Mouse (Mus musculus) embryonic facial prominence, embryonic 10.5 days (tissue): ENCODE measurements around the gene Baiap2l1. TPM values are rescaled to one million over a fixed set of nuclear protein-coding genes. Genes with fewer than 3 reads are reported as not detected.
"Not testable (repeated sequence)": the region's sequence is repeated elsewhere in the genome, so short reads cannot be mapped to it uniquely, and the experiment has no call there.

Experiments used
- DNase-seq: peaks from one replicate; pipeline ENCODE4 v3.0.0-alpha.2; 2017; ENCODE audit warnings: low spot score
- H3K27ac ChIP-seq: fragments of 300-500 bp; sonication (generic); replicated peaks from 2 replicates; pipeline ENCODE4 v1.5.1; 2016; ENCODE audit warnings: mild to moderate bottlenecking
- H3K27me3 ChIP-seq: fragments of 300-500 bp; sonication (generic); replicated peaks from 2 replicates; pipeline ENCODE4 v1.6.1; 2016; ENCODE audit warnings: low read depth, mild to moderate bottlenecking; ENCODE audit not compliant: poor library complexity, severe bottlenecking
- H3K36me3 ChIP-seq: fragments of 300-500 bp; sonication (generic); replicated peaks from 2 replicates; pipeline ENCODE4 v1.6.1; 2016; ENCODE audit warnings: mild to moderate bottlenecking, moderate library complexity
- H3K4me1 ChIP-seq: fragments of 300-500 bp; sonication (generic); 2 replicates; pipeline ENCODE4 v1.6.1; 2016
- H3K4me3 ChIP-seq: fragments of 300-500 bp; sonication (generic); 2 replicates; pipeline ENCODE4 v1.5.1; 2016; ENCODE audit warnings: mild to moderate bottlenecking, moderate library complexity
- H3K9me3 ChIP-seq: fragments of 300-500 bp; sonication (generic); 2 replicates; pipeline ENCODE4 v1.6.1; 2016; ENCODE audit warnings: mild to moderate bottlenecking
- WGBS: fragments of 180-500 bp; shearing (Covaris S2); methylation state at CpG from one replicate; pipeline ENCODE4 v1.1.7; 2016; 5-methylcytosine and 5-hydroxymethylcytosine counted together
- polyA plus RNA-seq: library from polyadenylated mRNA; unstranded; fragments of >200 nt; fragmentation: Nextera tagmentation; extraction: Ambion mirVana; gene quantifications from 2 replicates; pipeline ENCODE4 v1.2.1, GENCODE M21; 2016

Baiap2l1 gene
- polyA plus RNA-seq, 1 experiment from 2014 or later, result 6.0 TPM

- no peak overlapping the region for H3K4me3 ChIP-seq
- H3K4me1 ChIP-seq, result peaks cover 8% of the 10 kb centered on the region
- H3K27me3 ChIP-seq, result no peaks in the 10 kb centered on the region
- H3K36me3 ChIP-seq, result no peaks in the 10 kb centered on the region
- H3K27ac ChIP-seq, result no peak overlapping the region
- 51% methylated on average over 1 of the region's 1 CpGs for WGBS
- H3K9me3 ChIP-seq, result no peaks in the 10 kb centered on the region
- DNase-seq, result no peak
Observed at GRCm38 (mm10) chr5:144338787-144339186, 19.1 kb downstream of the Baiap2l1 start.

- H3K27ac ChIP-seq, H3K4me1 ChIP-seq, H3K27me3 ChIP-seq: not testable (repeated sequence)
Observed at GRCm38 (mm10) chr5:144335357-144335756, 22.6 kb downstream of the Baiap2l1 start.

GRCm38 (mm10) chr5:144334010-144334409 is 23.9 kb downstream of the Baiap2l1 start:
- H3K36me3 ChIP-seq, result no peaks in the 10 kb centered on the region
- no peak overlapping the region for H3K4me3 ChIP-seq
- H3K27ac ChIP-seq, result no peak overlapping the region
- no peaks in the 10 kb centered on the region for H3K27me3 ChIP-seq
- WGBS, result 92% methylated on average over 11 of the region's 11 CpGs
- H3K4me1 ChIP-seq, result 0 out of 2 replicates have a peak, but pooled peaks cover 2% of the 10 kb centered on the region
- no peak for DNase-seq
- H3K9me3 ChIP-seq, result no peaks in the 10 kb centered on the region

More at GRCm38 (mm10) chr5:144335357-144335756, 22.6 kb downstream of the Baiap2l1 start:
- WGBS, result 88% methylated on average over 6 of the region's 6 CpGs
- DNase-seq, H3K4me3 ChIP-seq, H3K36me3 ChIP-seq, H3K9me3 ChIP-seq: not testable (repeated sequence)

GRCm38 (mm10) chr5:144322717-144323116 is 35.2 kb downstream of the Baiap2l1 start:
- no peak overlapping the region for H3K27ac ChIP-seq
- WGBS, result 85% methylated on average over 3 of the region's 3 CpGs
- peaks cover 3% of the 10 kb centered on the region; the same call in 1 of the 2 replicates for H3K4me1 ChIP-seq
- no peaks in the 10 kb centered on the region for H3K9me3 ChIP-seq
- no peak for DNase-seq
- H3K27me3 ChIP-seq, result no peaks in the 10 kb centered on the region
- no peak overlapping the region for H3K4me3 ChIP-seq
- H3K36me3 ChIP-seq, result no peaks in the 10 kb centered on the region

DNA sequence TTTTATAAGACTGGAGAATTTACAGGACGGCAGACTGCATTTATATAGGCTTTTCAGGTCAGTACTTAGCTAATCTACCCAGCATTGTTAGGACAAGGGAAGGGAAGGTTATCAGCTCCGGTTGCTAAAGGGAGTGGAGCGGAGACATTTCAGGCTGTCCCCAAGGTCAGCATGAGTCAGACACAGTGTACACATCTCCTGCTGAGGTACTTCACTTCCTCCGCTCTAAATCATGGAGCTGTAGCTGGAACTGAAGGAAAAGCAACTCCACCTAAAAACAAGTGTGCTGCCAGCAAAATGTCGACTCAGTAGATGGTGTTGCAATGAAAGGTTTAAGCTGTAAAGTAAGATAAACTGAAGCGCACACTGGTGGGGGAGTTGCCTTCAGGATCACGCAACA is 36.2 kb downstream of the Baiap2l1 start:
- Histone ChIP-seq H3K4me3 (no peak overlapping the region), H3K9me3 (no peaks in the 10 kb centered on the region), H3K36me3 (no peaks in the 10 kb centered on the region), H3K4me1 (peaks cover 2% of the 10 kb centered on the region; the same call in 1 of the 2 replicates), H3K27ac (no peak overlapping the region), H3K27me3 (no peaks in the 10 kb centered on the region)
- no peak for DNase-seq
- 78% methylated on average over 7 of the region's 7 CpGs for WGBS

DNA sequence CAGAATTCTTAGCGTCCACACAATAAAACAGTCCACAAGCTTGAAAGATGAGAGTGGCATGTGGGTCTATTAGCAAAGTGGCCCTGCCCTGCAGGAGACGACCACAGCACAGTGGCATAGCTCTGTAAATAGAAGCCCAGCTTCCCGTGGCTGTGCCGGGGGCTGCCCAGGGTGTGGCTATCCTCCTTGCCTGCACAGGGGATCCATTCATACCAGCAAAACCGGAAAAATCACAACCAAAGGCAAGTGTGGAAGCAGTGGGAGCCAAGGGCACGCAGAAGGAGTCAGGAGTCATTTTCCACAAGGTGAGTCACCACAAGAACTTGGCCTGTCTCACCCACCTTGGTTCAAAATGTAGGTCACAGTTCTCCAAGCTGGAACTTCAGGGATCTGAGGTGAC is 39.6 kb downstream of the Baiap2l1 start:
- Histone ChIP-seq H3K27ac (no peak overlapping the region), H3K9me3 (no peaks in the 10 kb centered on the region), H3K27me3 (no peaks in the 10 kb centered on the region), H3K4me3 (no peak overlapping the region), H3K36me3 (no peaks in the 10 kb centered on the region), H3K4me1 (peaks cover 22% of the 10 kb centered on the region)
- DNase-seq, result no peak
- 52% methylated on average over 6 of the region's 6 CpGs for WGBS

- Histone ChIP-seq H3K36me3 (no peaks in the 10 kb centered on the region), H3K4me1 (peaks cover 31% of the 10 kb centered on the region), H3K4me3 (no peak overlapping the region), H3K9me3 (no peaks in the 10 kb centered on the region), H3K27me3 (no peaks in the 10 kb centered on the region), H3K27ac (no peak overlapping the region)
- no peak for DNase-seq
- WGBS, result 90% methylated on average over 8 of the region's 8 CpGs
Observed at GRCm38 (mm10) chr5:144317426-144317825, 40.5 kb downstream of the Baiap2l1 start.

GRCm38 (mm10) chr5:144316442-144316841 is 41.5 kb downstream of the Baiap2l1 start:
- H3K27me3 ChIP-seq, result no peaks in the 10 kb centered on the region
- H3K4me3 ChIP-seq, result no peak overlapping the region
- no peaks in the 10 kb centered on the region for H3K36me3 ChIP-seq
- H3K27ac ChIP-seq, result no peak overlapping the region
- H3K4me1 ChIP-seq, result peaks cover 36% of the 10 kb centered on the region
- DNase-seq, result no peak
- WGBS, result 76% methylated on average over 3 of the region's 3 CpGs
- H3K9me3 ChIP-seq, result no peaks in the 10 kb centered on the region

- Histone ChIP-seq H3K4me1 (peaks cover 36% of the 10 kb centered on the region), H3K36me3 (no peaks in the 10 kb centered on the region), H3K27ac (no peak overlapping the region; the same call in 1 of the 2 replicates), H3K4me3 (no peak overlapping the region), H3K9me3 (no peaks in the 10 kb centered on the region), H3K27me3 (no peaks in the 10 kb centered on the region)
- 88% methylated on average over 12 of the region's 12 CpGs for WGBS
- DNase-seq, result no peak
Observed at GRCm38 (mm10) chr5:144314731-144315494, 43.0 kb downstream of the Baiap2l1 start.

DNA sequence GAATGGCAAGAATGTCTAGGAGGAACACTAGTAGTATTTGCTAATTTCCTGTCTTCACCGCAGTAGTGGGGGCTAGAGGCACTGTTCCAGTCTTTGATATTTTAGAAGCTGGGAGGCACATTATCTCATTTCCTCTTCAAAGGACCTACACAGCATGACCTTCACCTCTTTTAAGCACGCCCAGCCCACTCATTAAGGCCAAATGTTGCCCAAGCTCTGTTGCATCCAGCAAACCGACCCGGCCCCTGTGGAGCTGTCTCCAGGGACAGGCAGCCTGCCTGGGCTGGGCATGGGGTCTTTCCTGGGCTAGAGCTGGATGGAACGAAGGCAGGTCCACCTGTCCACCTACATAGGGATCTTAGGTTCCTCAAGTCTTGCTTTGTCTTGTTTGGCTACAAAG is 44.6 kb downstream of the Baiap2l1 start:
- DNase-seq, result peak; percentile 70
- WGBS, result 14% methylated on average over 5 of the region's 5 CpGs
- Histone ChIP-seq H3K27ac (peak overlapping the region; percentile 67; the same call in 1 of the 2 replicates), H3K4me1 (peaks cover 36% of the 10 kb centered on the region), H3K36me3 (no peaks in the 10 kb centered on the region), H3K27me3 (no peaks in the 10 kb centered on the region), H3K4me3 (peak overlapping the region; percentile 25), H3K9me3 (no peaks in the 10 kb centered on the region)

DNA sequence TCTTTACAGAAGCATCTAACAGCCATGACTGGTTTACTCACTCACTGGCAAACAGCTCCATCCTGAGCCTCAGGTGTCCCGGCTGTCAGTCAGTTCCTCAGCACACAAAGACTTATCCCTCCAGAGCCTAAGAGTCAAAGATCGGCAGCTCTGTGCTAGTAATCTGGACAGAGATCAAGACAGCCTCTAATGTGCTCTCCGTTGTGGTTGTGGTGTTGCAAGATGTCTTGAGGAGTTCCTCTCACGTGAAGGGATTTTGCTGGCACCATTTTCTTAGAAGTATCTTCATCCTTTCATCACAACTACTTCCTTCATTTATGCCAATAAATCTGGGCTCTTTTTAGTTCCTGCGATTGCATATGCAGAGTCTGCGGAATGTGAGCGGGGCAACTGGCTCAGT is 45.7 kb downstream of the Baiap2l1 start:
- H3K27ac ChIP-seq, result no peak overlapping the region
- H3K36me3 ChIP-seq, result no peaks in the 10 kb centered on the region
- DNase-seq, result no peak
- no peaks in the 10 kb centered on the region for H3K27me3 ChIP-seq
- no peaks in the 10 kb centered on the region for H3K9me3 ChIP-seq
- WGBS, result 83% methylated on average over 7 of the region's 7 CpGs
- H3K4me1 ChIP-seq, result peaks cover 36% of the 10 kb centered on the region
- H3K4me3 ChIP-seq, result no peak overlapping the region

DNA sequence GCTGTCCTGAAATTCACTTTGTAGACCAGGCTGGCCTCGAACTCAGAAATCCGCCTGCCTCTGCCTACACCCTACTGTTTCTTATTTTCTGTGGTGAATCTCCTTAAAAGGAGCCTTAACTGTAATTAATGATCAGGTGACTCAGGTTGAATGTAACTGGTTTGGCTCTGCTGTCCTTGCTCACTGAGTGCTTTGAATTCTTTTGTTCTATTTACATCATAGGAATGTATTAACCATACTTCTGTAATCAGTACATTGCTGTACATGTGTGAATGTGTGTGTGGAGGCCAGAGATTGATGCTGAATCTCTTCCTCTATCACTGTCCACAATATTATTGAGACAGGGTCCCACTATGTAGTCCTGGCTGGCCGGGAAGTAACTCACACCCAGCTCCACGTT is 49.0 kb downstream of the Baiap2l1 start:
- no peak overlapping the region for H3K27ac ChIP-seq
- no peaks in the 10 kb centered on the region for H3K36me3 ChIP-seq
- H3K9me3 ChIP-seq, result no peaks in the 10 kb centered on the region
- H3K27me3 ChIP-seq, result no peaks in the 10 kb centered on the region
- peaks cover 26% of the 10 kb centered on the region for H3K4me1 ChIP-seq
- 77% methylated on average over 4 of the region's 4 CpGs for WGBS
- H3K4me3 ChIP-seq, result no peak overlapping the region
- no peak for DNase-seq

- Histone ChIP-seq H3K9me3 (no peaks in the 10 kb centered on the region), H3K4me1 (peaks cover 6% of the 10 kb centered on the region; the same call in 1 of the 2 replicates), H3K27me3 (no peaks in the 10 kb centered on the region), H3K36me3 (no peaks in the 10 kb centered on the region), H3K27ac (no peak overlapping the region), H3K4me3 (no peak overlapping the region)
- 89% methylated on average over 2 of the region's 2 CpGs for WGBS
- no peak for DNase-seq
Observed at GRCm38 (mm10) chr5:144303071-144303470, 54.8 kb downstream of the Baiap2l1 start.
